Mouse (Mus musculus) liver, embryonic 18 days (tissue): ENCODE data around the gene Gm26558. TPM values are rescaled to one million over a fixed set of nuclear protein-coding genes. Genes with fewer than 3 reads are reported as not detected.

Experiments
- polyA plus RNA-seq: library from polyadenylated mRNA; depleted of rRNA; stranded (reverse); fragments of >200 nt; gene quantifications from 2 replicates; pipeline ENCODE4 v1.2.3, GENCODE M21; 2012; rRNA removed

Gene Gm26558
- 0.10 and 0.11 TPM in 2 replicates for polyA plus RNA-seq

GRCm38 (mm10) chr2:70661715-70662495 lies at the start of gene Gm26558:
Gene Gm26558, minus strand, starts transcription at chr2:70662108.

GRCm38 (mm10) chr2:70660887-70661714 lies 807 bp downstream of the Gm26558 start, which contains the start of gene Gorasp2:
Gene Gorasp2, plus strand, starts transcription at chr2:70661576.

Other genes with a start within 250 kb of the Gm26558 start
- 0.01 TPM in 1 of 2 replicates, not detected in the other for gene Sp5, start 187.2 kb downstream of the Gm26558 start, polyA plus RNA-seq
- gene Erich2, start 153.3 kb downstream of the Gm26558 start, polyA plus RNA-seq = 0.02 and 0.04 TPM in 2 replicates
- 0.02 and 0.08 TPM in 2 replicates for gene Gad1, start 109.0 kb downstream of the Gm26558 start, polyA plus RNA-seq
- 32.7 and 34.6 TPM in 2 replicates for gene Gorasp2, start 532 bp downstream of the Gm26558 start, polyA plus RNA-seq
- 14.4 and 16.9 TPM in 2 replicates for gene Tlk1, start 163.6 kb upstream of the Gm26558 start, polyA plus RNA-seq